Mouse (Mus musculus) liver, embryonic 14.5 days (tissue): ENCODE measurements around the gene Atxn10.

ENCODE experiments used
- CTCF ChIP-seq: IDR thresholded peaks from 2 replicates; pipeline ENCODE4 v1.5.1; 2016; ENCODE audit warnings: antibody characterized with exemption, low read depth, control low read depth
- EP300 ChIP-seq: IDR thresholded peaks from 2 replicates; pipeline ENCODE4 v1.6.1; 2016; ENCODE audit warnings: antibody characterized with exemption, low read depth

- TF ChIP-seq CTCF: no peak
- no peak for TF ChIP-seq EP300
These were observed 37.8 kb upstream of the Atxn10 start for GRCm38 (mm10) chr15:85298167-85298781.
